Mouse (Mus musculus): ENCODE results near the gene Ms4a5. TPM values are rescaled to one million over a fixed set of nuclear protein-coding genes. Genes with fewer than 3 reads are reported as not detected.
"Not testable (repeated sequence)": the region's sequence is repeated elsewhere in the genome, so short reads cannot be mapped to it uniquely, and the experiment has no call there.

The Ms4a5 gene
- polyA plus RNA-seq, 1 experiment from 2014 or later = not detected

- no peaks in the 10 kb centered on the region for H3K27me3 ChIP-seq (ENCODE audit: control insufficient read depth, insufficient read depth, low read length)
- ATAC-seq (ENCODE audit: low FRiP score) (no peak), DNase-seq (ENCODE audit: low spot score) (no peak)
- H3K4me1 ChIP-seq (replicated peaks; ENCODE audit: control insufficient read depth, insufficient read depth, low read length) = no peaks in the 10 kb centered on the region
- H3K36me3 ChIP-seq (replicated peaks; ENCODE audit: control insufficient read depth, insufficient read depth) = no peaks in the 10 kb centered on the region
- no peaks in the 10 kb centered on the region for H3K9me3 ChIP-seq (ENCODE audit: control insufficient read depth, low read length)
- no peak overlapping the region for H3K4me3 ChIP-seq (replicated peaks; ENCODE audit: low read length)
- 62% methylated on average over 5 of the region's 5 CpGs for WGBS
- no peak overlapping the region for H3K9ac ChIP-seq
- no peak overlapping the region for H3K27ac ChIP-seq
- H3K4me2 ChIP-seq (replicated peaks) = no peak overlapping the region
These were observed 7.2 kb downstream of the Ms4a5 start for GRCm38 (mm10) chr19:11276431-11276830.

- Histone ChIP-seq H3K4me3 (replicated peaks; ENCODE audit: low read length) (no peak overlapping the region), H3K27me3 (ENCODE audit: control insufficient read depth, insufficient read depth, low read length) (no peaks in the 10 kb centered on the region), H3K27ac (no peak overlapping the region), H3K9me3 (ENCODE audit: control insufficient read depth, low read length) (no peaks in the 10 kb centered on the region), H3K9ac (no peak overlapping the region), H3K36me3 (replicated peaks; ENCODE audit: control insufficient read depth, insufficient read depth) (no peaks in the 10 kb centered on the region), H3K4me2 (replicated peaks) (no peak overlapping the region), H3K4me1 (replicated peaks; ENCODE audit: control insufficient read depth, insufficient read depth, low read length) (no peaks in the 10 kb centered on the region)
- 79% methylated on average over 4 of the region's 4 CpGs for WGBS
- ATAC-seq (ENCODE audit: low FRiP score) = no peak
- no peak for DNase-seq (ENCODE audit: low spot score)
These were observed 16.7 kb downstream of the Ms4a5 start for GRCm38 (mm10) chr19:11266956-11267355.

GRCm38 (mm10) chr19:11266052-11266845 lies 17.4 kb downstream of the Ms4a5 start, which contains the start of gene Ms4a1:
Gene Ms4a1 (minus strand): TSS chr19:11266241.
- Histone ChIP-seq H3K4me1 (replicated peaks; ENCODE audit: control insufficient read depth, insufficient read depth, low read length) (no peaks in the 10 kb centered on the region), H3K4me3 (replicated peaks; ENCODE audit: low read length) (no peak within 1 kb of the TSS), H3K27me3 (ENCODE audit: control insufficient read depth, insufficient read depth, low read length) (no peaks in the 10 kb centered on the region), H3K36me3 (replicated peaks; ENCODE audit: control insufficient read depth, insufficient read depth) (no peaks in the 10 kb centered on the region), H3K9ac (no peak within 1 kb of the TSS), H3K27ac (no peak within 1 kb of the TSS), H3K4me2 (replicated peaks) (no peak within 1 kb of the TSS), H3K9me3 (ENCODE audit: control insufficient read depth, low read length) (no peaks in the 10 kb centered on the region)
- DNase-seq (ENCODE audit: low spot score) (no peak), ATAC-seq (ENCODE audit: low FRiP score) (no peak)
- 89% methylated on average over 8 of the region's 8 CpGs for WGBS

GRCm38 (mm10) chr19:11264602-11265185 lies 19.0 kb downstream of the Ms4a5 start:
- H3K27me3 ChIP-seq (ENCODE audit: control insufficient read depth, insufficient read depth, low read length) = no peaks in the 10 kb centered on the region
- no peaks in the 10 kb centered on the region for H3K36me3 ChIP-seq (replicated peaks; ENCODE audit: control insufficient read depth, insufficient read depth)
- no peak overlapping the region for H3K4me3 ChIP-seq (replicated peaks; ENCODE audit: low read length)
- ATAC-seq (ENCODE audit: low FRiP score) = no peak
- no peak overlapping the region for H3K27ac ChIP-seq
- H3K9ac ChIP-seq = no peak overlapping the region
- 89% methylated on average over 9 of the region's 9 CpGs for WGBS
- no peak for DNase-seq (ENCODE audit: low spot score)
- H3K4me2 ChIP-seq (replicated peaks) = no peak overlapping the region
- no peaks in the 10 kb centered on the region for H3K4me1 ChIP-seq (replicated peaks; ENCODE audit: control insufficient read depth, insufficient read depth, low read length)
- no peaks in the 10 kb centered on the region for H3K9me3 ChIP-seq (ENCODE audit: control insufficient read depth, low read length)

- no peaks in the 10 kb centered on the region for H3K4me1 ChIP-seq (replicated peaks; ENCODE audit: control insufficient read depth, insufficient read depth, low read length)
- 91% methylated on average over 3 of the region's 3 CpGs for WGBS
- no peak overlapping the region for H3K27ac ChIP-seq
- no peaks in the 10 kb centered on the region for H3K36me3 ChIP-seq (replicated peaks; ENCODE audit: control insufficient read depth, insufficient read depth)
- no peaks in the 10 kb centered on the region for H3K27me3 ChIP-seq (ENCODE audit: control insufficient read depth, insufficient read depth, low read length)
- ATAC-seq (ENCODE audit: low FRiP score) = no peak
- H3K4me2 ChIP-seq (replicated peaks) = no peak overlapping the region
- H3K4me3 ChIP-seq (replicated peaks; ENCODE audit: low read length) = no peak overlapping the region
- DNase-seq (ENCODE audit: low spot score) = no peak
- no peak overlapping the region for H3K9ac ChIP-seq
- H3K9me3 ChIP-seq (ENCODE audit: control insufficient read depth, low read length) = no peaks in the 10 kb centered on the region
These were observed 20.1 kb downstream of the Ms4a5 start for GRCm38 (mm10) chr19:11263549-11263948.

GRCm38 (mm10) chr19:11262932-11263331 lies 20.7 kb downstream of the Ms4a5 start:
- not testable (repeated sequence) for H3K9me3 ChIP-seq (ENCODE audit: control insufficient read depth, low read length); DNase-seq (ENCODE audit: low spot score); ATAC-seq (ENCODE audit: low FRiP score); H3K4me2 ChIP-seq (replicated peaks); H3K27me3 ChIP-seq (ENCODE audit: control insufficient read depth, insufficient read depth, low read length); H3K9ac ChIP-seq; H3K36me3 ChIP-seq (replicated peaks; ENCODE audit: control insufficient read depth, insufficient read depth); H3K4me1 ChIP-seq (replicated peaks; ENCODE audit: control insufficient read depth, insufficient read depth, low read length); H3K27ac ChIP-seq; H3K4me3 ChIP-seq (replicated peaks; ENCODE audit: low read length)
- WGBS = 70% methylated on average over 4 of the region's 4 CpGs

GRCm38 (mm10) chr19:11261522-11261921 lies 22.2 kb downstream of the Ms4a5 start:
- no peaks in the 10 kb centered on the region for H3K4me1 ChIP-seq (replicated peaks; ENCODE audit: control insufficient read depth, insufficient read depth, low read length)
- no peak overlapping the region for H3K27ac ChIP-seq
- no peak overlapping the region for H3K9ac ChIP-seq
- no peaks in the 10 kb centered on the region for H3K9me3 ChIP-seq (ENCODE audit: control insufficient read depth, low read length)
- 91% methylated on average over 2 of the region's 2 CpGs for WGBS
- H3K4me3 ChIP-seq (replicated peaks; ENCODE audit: low read length) = no peak overlapping the region
- H3K27me3 ChIP-seq (ENCODE audit: control insufficient read depth, insufficient read depth, low read length) = no peaks in the 10 kb centered on the region
- no peaks in the 10 kb centered on the region for H3K36me3 ChIP-seq (replicated peaks; ENCODE audit: control insufficient read depth, insufficient read depth)
- DNase-seq (ENCODE audit: low spot score) (no peak), ATAC-seq (ENCODE audit: low FRiP score) (no peak)
- H3K4me2 ChIP-seq (replicated peaks) = no peak overlapping the region

GRCm38 (mm10) chr19:11244230-11244629 lies 39.4 kb downstream of the Ms4a5 start:
- Histone ChIP-seq H3K27me3 (ENCODE audit: control insufficient read depth, insufficient read depth, low read length) (no peaks in the 10 kb centered on the region), H3K9me3 (ENCODE audit: control insufficient read depth, low read length) (no peaks in the 10 kb centered on the region), H3K27ac (no peak overlapping the region), H3K9ac (no peak overlapping the region), H3K4me3 (replicated peaks; ENCODE audit: low read length) (no peak overlapping the region), H3K4me2 (replicated peaks) (no peak overlapping the region), H3K4me1 (replicated peaks; ENCODE audit: control insufficient read depth, insufficient read depth, low read length) (no peaks in the 10 kb centered on the region), H3K36me3 (replicated peaks; ENCODE audit: control insufficient read depth, insufficient read depth) (no peaks in the 10 kb centered on the region)
- no peak for ATAC-seq (ENCODE audit: low FRiP score)
- DNase-seq (ENCODE audit: low spot score) = no peak

- H3K9me3 ChIP-seq (ENCODE audit: control insufficient read depth, low read length) = no peaks in the 10 kb centered on the region
- H3K27me3 ChIP-seq (ENCODE audit: control insufficient read depth, insufficient read depth, low read length) = no peaks in the 10 kb centered on the region
- H3K4me2 ChIP-seq (replicated peaks) = no peak overlapping the region
- H3K36me3 ChIP-seq (replicated peaks; ENCODE audit: control insufficient read depth, insufficient read depth) = no peaks in the 10 kb centered on the region
- no peaks in the 10 kb centered on the region for H3K4me1 ChIP-seq (replicated peaks; ENCODE audit: control insufficient read depth, insufficient read depth, low read length)
- H3K4me3 ChIP-seq (replicated peaks; ENCODE audit: low read length) = no peak overlapping the region
- H3K9ac ChIP-seq = no peak overlapping the region
- peak; percentile 26 for DNase-seq (ENCODE audit: low spot score)
- ATAC-seq (ENCODE audit: low FRiP score) = peak; percentile 81
- WGBS = 54% methylated on average over 5 of the region's 5 CpGs
- no peak overlapping the region for H3K27ac ChIP-seq
These were observed 41.1 kb downstream of the Ms4a5 start for GRCm38 (mm10) chr19:11242560-11242959.

Data from hindbrain, embryonic 14.5 days (tissue).